Mouse (Mus musculus) intestine, embryonic 15.5 days (tissue): ENCODE measurements around the gene Nhlh1. TPM values are rescaled to one million over a fixed set of nuclear protein-coding genes. Genes with fewer than 3 reads are reported as not detected.

ENCODE experiments used
- ATAC-seq: fragments of 200-750 bp; cut with Nextera tagmentation; 2 replicates; pipeline ENCODE4 v1.8.0; 2017; ENCODE audit warnings: moderate TSS enrichment, moderate library complexity
- H3K27ac ChIP-seq: fragments of 300-500 bp; sonication (generic); 2 replicates; pipeline ENCODE4 v1.5.1; 2015; ENCODE audit warnings: mild to moderate bottlenecking, inconsistent platforms
- H3K27me3 ChIP-seq: fragments of 300-500 bp; sonication (generic); replicated peaks from 2 replicates; pipeline ENCODE4 v1.6.1; 2015; ENCODE audit warnings: inconsistent platforms
- H3K36me3 ChIP-seq: fragments of 300-500 bp; sonication (generic); 2 replicates; pipeline ENCODE4 v1.6.1; 2015; ENCODE audit warnings: inconsistent platforms
- H3K4me1 ChIP-seq: fragments of 300-500 bp; sonication (generic); replicated peaks from 2 replicates; pipeline ENCODE4 v1.6.1; 2015; ENCODE audit warnings: inconsistent platforms
- H3K4me2 ChIP-seq: fragments of 300-500 bp; sonication (generic); replicated peaks from 2 replicates; pipeline ENCODE4 v1.6.1; 2015; ENCODE audit warnings: mild to moderate bottlenecking, inconsistent platforms
- H3K4me3 ChIP-seq: fragments of 300-500 bp; sonication (generic); replicated peaks from 2 replicates; pipeline ENCODE4 v1.5.1; 2015; ENCODE audit warnings: inconsistent platforms
- H3K9ac ChIP-seq: fragments of 300-500 bp; sonication (generic); 2 replicates; pipeline ENCODE4 v1.6.1; 2015; ENCODE audit warnings: inconsistent platforms
- H3K9me3 ChIP-seq: fragments of 300-500 bp; sonication (generic); 2 replicates; pipeline ENCODE4 v1.6.1; 2016; ENCODE audit warnings: inconsistent platforms
- WGBS: fragments of 180-500 bp; shearing (Covaris S2); methylation state at CpG from one replicate; pipeline ENCODE4 v1.1.7; 2015; 5-methylcytosine and 5-hydroxymethylcytosine counted together
- polyA plus RNA-seq: library from polyadenylated mRNA; unstranded; fragments of >200 nt; fragmentation: Nextera tagmentation; extraction: Ambion mirVana; gene quantifications from 2 replicates; pipeline ENCODE4 v1.2.1, GENCODE M21; 2015

The Nhlh1 gene
- polyA plus RNA-seq, 1 experiment from 2014 or later: 0.09 TPM

- H3K27ac ChIP-seq: no peak overlapping the region
- no peak overlapping the region for H3K4me2 ChIP-seq
- no peak overlapping the region for H3K9ac ChIP-seq
- no peaks in the 10 kb centered on the region for H3K36me3 ChIP-seq
- H3K4me3 ChIP-seq: no peak overlapping the region
- WGBS: 38% methylated on average over 13 of the region's 13 CpGs
- peaks cover 13% of the 10 kb centered on the region for H3K4me1 ChIP-seq
- H3K9me3 ChIP-seq: no peaks in the 10 kb centered on the region
- ATAC-seq: no peak
- H3K27me3 ChIP-seq: peaks cover 21% of the 10 kb centered on the region
Observed at GRCm38 (mm10) chr1:172049131-172049782, 8.1 kb downstream of the Nhlh1 start.

- Histone ChIP-seq H3K27me3 (peaks cover 11% of the 10 kb centered on the region), H3K4me2 (peak overlapping the region; percentile 21), H3K4me1 (peaks cover 6% of the 10 kb centered on the region), H3K4me3 (no peak overlapping the region), H3K27ac (no peak overlapping the region), H3K36me3 (no peaks in the 10 kb centered on the region), H3K9ac (peak overlapping the region; percentile 11; the same call in 1 of the 2 replicates), H3K9me3 (no peaks in the 10 kb centered on the region)
- WGBS: 29% methylated on average over 6 of the region's 6 CpGs
- peak; percentile 34; the same call in 1 of the 2 replicates for ATAC-seq
Observed at GRCm38 (mm10) chr1:172048241-172048734, 9.1 kb downstream of the Nhlh1 start.

DNA sequence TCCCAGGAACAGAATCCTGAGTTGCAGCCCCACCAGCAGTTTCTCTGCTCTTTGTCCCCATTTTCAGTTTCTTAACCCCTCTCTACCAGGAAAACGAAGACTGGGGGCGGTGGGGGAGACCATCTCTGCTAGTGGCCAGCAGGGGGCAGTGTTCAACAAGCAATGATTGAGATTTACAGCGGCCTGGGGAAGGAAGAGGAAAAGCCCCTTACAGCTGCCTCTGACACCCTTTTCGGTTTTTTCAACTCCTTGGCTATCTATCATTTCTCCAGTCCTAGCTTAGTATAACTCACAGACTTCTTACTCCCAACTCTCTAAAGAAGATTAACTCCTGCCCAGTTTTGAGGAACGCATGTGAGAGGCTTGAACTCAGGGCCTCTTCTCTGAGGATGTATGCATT, 10.4 kb downstream of the Nhlh1 start:
- Histone ChIP-seq H3K36me3 (no peaks in the 10 kb centered on the region), H3K9me3 (no peaks in the 10 kb centered on the region), H3K4me3 (no peak overlapping the region), H3K4me2 (no peak overlapping the region), H3K27me3 (0 out of 2 replicates have a peak, but pooled peaks cover 2% of the 10 kb centered on the region), H3K9ac (no peak overlapping the region), H3K27ac (no peak overlapping the region), H3K4me1 (no peaks in the 10 kb centered on the region)
- 11% methylated on average over 5 of the region's 5 CpGs for WGBS
- peak; percentile 75 for ATAC-seq

DNA sequence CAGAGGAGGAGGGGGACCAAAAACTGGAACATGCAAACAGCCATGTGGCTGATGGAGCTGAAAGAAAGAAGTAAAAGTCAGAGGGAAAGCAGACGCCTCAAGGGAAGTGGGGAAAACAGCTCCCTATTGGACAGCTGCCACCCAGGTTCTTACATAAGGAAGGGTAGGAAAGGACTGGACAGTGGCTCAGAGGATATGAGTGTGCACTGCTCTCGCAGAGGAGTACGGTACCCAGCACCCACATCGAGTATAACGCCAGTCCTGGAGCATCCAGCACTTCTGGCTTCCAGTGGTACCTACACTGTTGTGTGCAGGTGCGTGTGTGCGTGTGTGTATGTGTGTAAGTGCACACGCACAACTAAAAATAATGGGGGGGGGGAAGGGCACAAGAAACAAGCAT, 11.0 kb downstream of the Nhlh1 start:
- Histone ChIP-seq H3K4me2 (no peak overlapping the region), H3K4me3 (no peak overlapping the region), H3K27ac (no peak overlapping the region), H3K4me1 (no peaks in the 10 kb centered on the region), H3K27me3 (0 out of 2 replicates have a peak, but pooled peaks cover 2% of the 10 kb centered on the region), H3K36me3 (no peaks in the 10 kb centered on the region), H3K9ac (no peak overlapping the region), H3K9me3 (no peaks in the 10 kb centered on the region)
- 71% methylated on average over 8 of the region's 8 CpGs for WGBS
- 0 out of 2 replicates have a peak, but pooled peaks have one; percentile 9 for ATAC-seq

GRCm38 (mm10) chr1:172029914-172030313, 27.5 kb downstream of the Nhlh1 start:
- Histone ChIP-seq H3K9ac (no peak overlapping the region), H3K4me2 (no peak overlapping the region), H3K36me3 (no peaks in the 10 kb centered on the region), H3K27me3 (no peaks in the 10 kb centered on the region), H3K4me1 (peaks cover 16% of the 10 kb centered on the region), H3K4me3 (no peak overlapping the region), H3K9me3 (no peaks in the 10 kb centered on the region), H3K27ac (no peak overlapping the region)
- no peak for ATAC-seq
- whole genome bisulfite sequencing: 92% methylated on average over 2 of the region's 2 CpGs

DNA sequence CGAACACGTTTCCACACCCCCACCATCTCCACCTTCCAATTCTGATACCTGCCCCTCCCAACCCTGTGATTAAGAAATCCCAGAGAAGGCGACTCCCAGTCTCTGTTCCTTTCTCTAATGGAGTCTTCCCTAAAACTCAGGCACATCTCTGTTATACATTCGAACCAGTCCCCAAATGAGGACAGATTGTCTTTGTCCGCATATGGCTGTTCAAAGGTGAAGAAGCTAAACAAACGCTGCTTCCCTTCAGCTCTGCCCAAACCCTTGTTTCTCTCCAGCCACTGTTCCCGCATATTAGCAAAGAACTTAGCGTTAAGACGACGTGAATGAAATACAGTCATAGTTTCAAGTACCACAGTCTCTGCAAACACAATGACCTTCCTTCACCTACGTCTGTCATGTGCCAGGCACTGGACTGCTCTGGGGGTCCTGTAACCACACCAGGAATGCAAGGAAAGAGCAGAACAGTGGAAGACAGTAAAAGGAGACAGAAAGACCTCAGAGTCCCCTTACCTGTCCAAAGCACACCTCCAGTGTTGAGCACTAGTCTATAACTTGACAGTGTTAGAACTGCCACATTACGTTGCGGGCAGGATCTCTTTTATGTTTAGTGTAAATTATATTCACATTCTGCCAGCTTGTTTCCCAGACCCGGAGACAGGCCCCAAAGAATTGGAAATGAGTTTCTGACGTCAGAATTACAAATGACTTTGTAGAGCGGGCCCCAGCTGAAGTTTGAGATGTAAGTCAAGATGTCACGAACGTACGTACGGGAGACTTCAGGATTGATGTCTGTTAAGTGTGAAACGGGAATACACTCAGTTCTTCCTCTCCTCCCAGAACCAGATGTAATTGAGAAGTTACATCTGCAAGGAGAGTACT, 28.7 kb downstream of the Nhlh1 start, which contains the start of gene Vangl2:
Vangl2 (minus strand) TSS at position 51 of the 882 bp plus-strand sequence.
- peak within 1 kb of the TSS; percentile 91 for H3K9ac ChIP-seq
- 60% methylated on average over 21 of the region's 21 CpGs for WGBS
- peak within 1 kb of the TSS; percentile 77 for H3K4me2 ChIP-seq
- ATAC-seq: no peak
- no peaks in the 10 kb centered on the region for H3K9me3 ChIP-seq
- H3K4me3 ChIP-seq: peak within 1 kb of the TSS; percentile 84
- H3K27me3 ChIP-seq: no peaks in the 10 kb centered on the region
- H3K36me3 ChIP-seq: no peaks in the 10 kb centered on the region
- 0 out of 2 replicates have a peak within 1 kb of the TSS, but pooled peaks have one; percentile 90 for H3K27ac ChIP-seq
- peaks cover 17% of the 10 kb centered on the region for H3K4me1 ChIP-seq

- H3K9ac ChIP-seq: peak overlapping the region; percentile 91
- peak overlapping the region; percentile 77 for H3K4me2 ChIP-seq
- peaks cover 17% of the 10 kb centered on the region for H3K4me1 ChIP-seq
- H3K27ac ChIP-seq: no peak overlapping the region
- no peak for ATAC-seq
- 31% methylated on average over 10 of the region's 10 CpGs for WGBS
- no peaks in the 10 kb centered on the region for H3K27me3 ChIP-seq
- H3K4me3 ChIP-seq: peak overlapping the region; percentile 84; the same call in 1 of the 2 replicates
- H3K36me3 ChIP-seq: no peaks in the 10 kb centered on the region
- H3K9me3 ChIP-seq: no peaks in the 10 kb centered on the region
Observed at GRCm38 (mm10) chr1:172027809-172028102, 29.6 kb downstream of the Nhlh1 start.

GRCm38 (mm10) chr1:172027010-172027808, 30.2 kb downstream of the Nhlh1 start:
- Histone ChIP-seq H3K9me3 (no peaks in the 10 kb centered on the region), H3K9ac (peak overlapping the region; percentile 91), H3K4me2 (peak overlapping the region; percentile 77), H3K4me1 (peaks cover 17% of the 10 kb centered on the region), H3K36me3 (no peaks in the 10 kb centered on the region), H3K27me3 (no peaks in the 10 kb centered on the region), H3K4me3 (peak overlapping the region; percentile 84), H3K27ac (peak overlapping the region; percentile 90)
- 1% methylated on average over 47 of the region's 54 CpGs for WGBS
- ATAC-seq: peak; percentile 93

DNA sequence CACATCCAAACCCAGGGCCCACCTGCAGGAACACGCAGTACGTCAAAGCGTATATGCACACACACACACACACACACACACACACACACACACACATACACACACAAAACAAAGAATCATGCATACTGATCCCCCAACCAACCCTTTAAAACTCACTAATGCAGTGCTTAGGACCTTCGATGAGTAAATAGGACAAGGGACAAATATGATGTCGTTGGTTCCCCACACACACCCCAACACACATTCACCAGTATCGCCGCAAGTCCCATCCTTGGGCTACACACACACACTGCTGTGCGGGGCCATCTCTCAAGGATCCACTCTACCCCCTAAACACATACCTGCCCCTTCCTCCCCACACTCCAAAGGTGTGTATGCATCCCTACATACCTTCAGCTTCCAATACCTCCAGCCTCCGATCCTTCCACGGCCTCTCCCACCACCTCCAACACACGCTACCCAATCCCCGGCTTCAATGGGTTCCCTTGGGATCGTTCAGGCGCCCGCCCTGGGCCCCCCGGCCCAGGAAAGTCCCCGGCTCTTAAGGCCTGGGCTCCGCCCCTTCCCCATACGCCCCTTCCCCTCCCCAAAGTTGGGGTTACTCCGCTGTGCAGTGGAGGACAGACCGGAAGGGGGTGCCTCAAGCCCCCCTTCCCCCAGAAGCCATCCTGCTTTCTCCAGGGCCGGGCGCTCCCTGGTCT, 31.0 kb downstream of the Nhlh1 start:
- H3K4me1 ChIP-seq: peaks cover 17% of the 10 kb centered on the region
- H3K27me3 ChIP-seq: no peaks in the 10 kb centered on the region
- peak; percentile 55 for ATAC-seq
- H3K9me3 ChIP-seq: no peaks in the 10 kb centered on the region
- peak overlapping the region; percentile 90 for H3K27ac ChIP-seq
- H3K36me3 ChIP-seq: no peaks in the 10 kb centered on the region
- H3K4me3 ChIP-seq: peak overlapping the region; percentile 84
- H3K9ac ChIP-seq: peak overlapping the region; percentile 91
- WGBS: 3% methylated on average over 23 of the region's 23 CpGs
- H3K4me2 ChIP-seq: peak overlapping the region; percentile 77

GRCm38 (mm10) chr1:172025201-172025904, 32.0 kb downstream of the Nhlh1 start:
- peak overlapping the region; percentile 77 for H3K4me2 ChIP-seq
- H3K27me3 ChIP-seq: no peaks in the 10 kb centered on the region
- WGBS: 49% methylated on average over 8 of the region's 8 CpGs
- H3K9me3 ChIP-seq: no peaks in the 10 kb centered on the region
- H3K36me3 ChIP-seq: no peaks in the 10 kb centered on the region
- no peak for ATAC-seq
- 0 out of 2 replicates have a peak overlapping the region, but pooled peaks have one; percentile 91 for H3K9ac ChIP-seq
- peaks cover 17% of the 10 kb centered on the region for H3K4me1 ChIP-seq
- no peak overlapping the region for H3K27ac ChIP-seq
- peak overlapping the region; percentile 84 for H3K4me3 ChIP-seq
